Mouse (Mus musculus) R1 (cell line): ENCODE measurements around the gene Slc7a3.

Experiments
- DNase-seq: peaks from one replicate; pipeline ENCODE4 v3.0.0-alpha.2; 2018; ENCODE audit warnings: low read depth, low spot score

Slc7a3 gene

DNA sequence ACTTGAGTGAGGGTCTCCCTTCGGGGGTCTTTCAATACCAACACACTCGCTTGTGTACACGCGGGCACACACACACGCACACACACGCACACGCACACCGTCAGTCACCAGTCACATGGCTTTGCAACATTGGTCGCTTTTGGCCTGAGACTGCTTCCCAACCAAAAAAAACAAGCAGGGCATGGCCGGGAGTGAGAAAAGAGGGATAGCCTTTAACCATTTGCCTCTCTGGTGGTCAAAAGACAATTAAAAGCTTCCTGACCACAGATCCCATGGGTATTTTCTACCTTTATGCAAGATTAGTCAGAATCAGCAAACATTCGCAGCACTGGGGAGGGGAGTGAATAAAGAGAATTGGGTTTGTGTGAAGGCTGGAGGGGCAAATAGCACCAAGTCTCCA is at the start of gene Slc7a3:
Gene Slc7a3, minus strand, starts transcription at position 101 of the 400 bp plus-strand sequence.
- no peak for DNase-seq

DNA sequence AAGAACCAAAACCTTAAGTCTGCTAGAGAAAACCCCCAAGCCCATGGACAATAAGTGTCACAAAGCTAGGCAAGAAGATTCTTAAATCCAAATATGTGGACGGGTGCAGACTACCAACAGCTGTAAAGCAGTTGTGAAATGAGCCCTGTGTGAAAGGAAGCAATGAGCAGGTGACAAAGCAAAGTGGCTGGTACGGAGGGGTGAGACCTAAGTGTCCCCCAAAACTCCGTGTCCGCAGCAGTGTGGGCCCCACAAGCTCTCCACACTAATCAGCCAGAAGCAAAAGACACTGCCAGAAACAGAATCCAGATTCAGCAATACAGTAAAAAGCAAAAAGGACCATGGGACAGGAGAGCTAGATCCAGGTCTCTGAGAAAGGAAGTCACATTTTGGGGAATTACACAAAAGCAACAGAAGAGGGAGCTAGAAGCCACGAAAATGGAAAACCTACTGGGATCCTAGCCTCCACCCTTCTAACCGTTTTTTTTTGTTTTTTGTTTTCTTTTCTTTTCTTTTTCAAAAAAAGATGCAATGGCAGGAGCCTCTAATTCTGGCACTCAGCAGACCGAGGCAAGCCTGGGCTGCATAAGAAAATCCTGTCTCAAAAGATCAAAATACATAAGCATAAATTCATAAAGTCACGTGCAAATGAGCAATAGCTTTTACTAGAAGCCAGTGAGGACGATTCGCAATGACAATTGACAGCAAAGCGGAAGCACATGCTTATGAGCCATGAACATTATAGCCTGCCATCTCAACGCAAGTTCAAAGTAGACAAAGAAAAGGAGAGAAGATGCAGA is 46.4 kb upstream of the Slc7a3 start:
- DNase-seq, result peak; percentile 37

DNA sequence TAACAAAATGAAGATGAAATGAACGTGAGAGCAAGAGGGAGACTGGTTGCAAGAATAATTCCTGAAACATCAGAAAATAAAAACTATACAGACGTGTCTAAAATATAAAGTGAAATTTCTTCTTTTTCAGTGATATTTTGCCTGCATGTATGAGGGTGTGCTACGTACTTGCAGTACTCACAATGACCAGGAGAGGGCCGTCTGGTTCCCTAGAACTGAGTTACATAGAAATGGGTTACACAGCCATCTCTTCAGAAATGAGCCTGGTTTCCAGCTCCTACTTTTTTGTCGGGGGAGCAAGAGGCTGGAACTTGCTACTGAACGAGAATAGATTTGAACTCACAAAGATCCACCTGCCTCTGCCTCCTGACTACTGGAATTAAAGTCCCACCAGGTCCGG is 45.2 kb upstream of the Slc7a3 start:
- DNase-seq, result peak; percentile 56

DNA sequence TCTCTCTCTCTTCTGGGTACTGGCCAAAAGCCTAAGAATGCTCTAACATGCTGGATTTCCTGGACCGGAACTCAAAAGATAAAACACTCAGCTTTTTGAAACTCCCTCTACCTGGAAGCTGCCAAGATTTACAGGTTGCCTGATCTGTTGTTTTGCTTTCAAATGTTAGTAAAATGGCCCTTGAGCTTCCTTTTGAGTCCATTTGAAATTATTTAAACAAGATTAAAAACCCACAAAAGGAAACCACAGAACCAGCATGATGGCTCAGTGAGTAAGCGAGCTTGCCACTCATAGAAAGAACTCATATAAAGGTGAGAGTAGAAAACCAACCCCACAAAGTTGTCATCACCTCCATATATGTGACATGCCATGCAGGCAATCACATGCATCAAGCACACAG is 42.7 kb upstream of the Slc7a3 start:
- DNase-seq, result no peak

DNA sequence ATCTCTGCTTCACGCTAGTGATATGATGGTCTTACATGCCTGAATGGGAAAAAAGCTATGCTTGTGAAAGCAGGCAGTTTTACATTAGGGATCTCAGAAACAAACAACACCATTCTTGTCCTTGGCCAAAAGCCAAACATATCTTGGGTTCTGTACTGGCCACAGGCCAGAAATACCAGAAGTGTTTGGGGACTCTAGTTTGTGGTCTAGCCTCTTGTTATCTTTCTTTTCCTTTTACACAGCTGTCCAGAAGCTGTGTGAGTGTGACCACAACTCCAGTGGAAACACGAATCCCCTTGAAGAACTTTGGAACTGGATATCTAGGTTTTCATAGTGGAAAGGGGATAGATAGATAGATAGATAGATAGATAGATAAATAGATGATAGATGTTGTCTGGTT is 41.2 kb upstream of the Slc7a3 start:
- DNase-seq, result no peak

DNA sequence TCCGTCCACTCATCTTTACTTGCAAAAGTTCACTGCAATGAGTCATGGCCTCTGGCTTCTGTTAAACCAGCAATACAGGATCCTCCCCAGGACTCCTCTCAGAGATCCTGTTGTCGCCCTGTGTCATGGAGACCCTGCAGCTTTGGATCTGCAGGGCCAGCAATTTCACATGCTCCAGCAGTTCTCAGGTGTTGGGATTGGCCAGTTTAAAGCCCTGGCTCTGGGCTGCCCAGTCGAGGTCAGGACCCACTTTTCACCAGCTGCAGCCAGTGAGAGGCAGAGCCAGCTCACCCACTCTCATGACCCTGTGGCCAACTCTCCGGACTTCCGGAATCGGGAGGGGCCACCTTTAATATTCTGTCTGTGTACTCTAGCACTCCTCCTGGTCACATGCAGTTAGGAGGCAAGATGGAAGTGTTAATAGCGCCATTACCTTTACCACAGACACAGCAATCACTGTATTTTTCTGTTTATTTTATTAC is 40.7 kb upstream of the Slc7a3 start:
- DNase-seq, result peak; percentile 31

DNA sequence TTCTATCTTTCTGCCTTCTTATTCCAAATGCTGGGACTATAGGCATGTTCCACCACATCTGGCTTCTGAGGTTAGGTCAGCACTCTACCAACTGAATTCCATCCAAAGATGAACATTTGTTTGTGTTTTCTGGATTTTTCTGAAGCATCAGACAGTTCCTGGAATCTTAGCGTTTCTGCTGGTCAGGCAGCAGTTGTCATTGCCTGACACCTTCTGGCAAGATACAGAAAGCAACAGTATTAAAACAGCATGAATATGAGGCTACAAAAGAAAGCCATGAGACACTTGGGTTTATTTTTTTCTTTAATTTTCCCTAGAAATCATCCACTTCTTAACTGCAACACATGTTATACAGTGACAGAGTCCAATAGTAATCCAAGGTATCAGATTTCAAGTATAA is 34.7 kb upstream of the Slc7a3 start:
- no peak for DNase-seq

DNA sequence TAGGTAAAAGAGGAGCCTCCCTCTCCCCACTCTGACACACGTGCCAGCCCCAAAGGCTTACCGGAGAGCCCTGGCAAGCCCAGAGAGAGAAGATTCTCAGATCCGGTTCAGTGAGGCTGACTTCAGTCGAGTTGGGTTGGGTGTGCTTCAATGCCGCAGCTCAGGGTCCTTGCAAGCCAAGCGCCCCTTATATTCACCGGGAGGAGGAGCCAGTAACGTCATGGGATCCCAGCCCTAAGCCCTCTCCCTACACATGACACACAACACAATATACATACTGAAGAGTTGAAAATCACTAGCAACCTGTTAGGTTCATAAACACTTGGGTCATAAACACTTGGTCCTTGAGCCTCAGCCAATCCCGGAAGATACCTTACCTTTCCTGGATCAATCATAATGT is 609 bp downstream of the Slc7a3 start:
- DNase-seq, result peak; percentile 70

DNA sequence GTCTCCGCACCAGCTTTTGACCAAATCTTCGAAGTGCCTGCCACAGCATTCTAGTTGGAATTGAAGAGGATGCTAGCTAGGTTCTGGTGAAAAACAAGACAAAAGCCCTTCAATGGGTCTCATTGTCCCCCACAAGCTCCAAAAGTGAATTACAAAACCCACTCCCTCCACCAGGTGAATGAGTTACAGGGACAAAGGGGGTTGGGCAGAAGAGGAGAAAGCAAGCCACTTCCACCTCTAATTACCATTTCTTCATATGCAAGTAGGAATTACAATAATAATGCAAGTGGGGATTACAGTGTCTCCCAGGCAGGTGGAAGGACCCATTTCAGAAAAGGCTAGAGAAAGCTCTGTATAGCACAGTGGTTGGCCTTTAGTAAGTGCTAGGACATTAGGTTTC is 1.6 kb downstream of the Slc7a3 start:
- DNase-seq, result peak; percentile 95

DNA sequence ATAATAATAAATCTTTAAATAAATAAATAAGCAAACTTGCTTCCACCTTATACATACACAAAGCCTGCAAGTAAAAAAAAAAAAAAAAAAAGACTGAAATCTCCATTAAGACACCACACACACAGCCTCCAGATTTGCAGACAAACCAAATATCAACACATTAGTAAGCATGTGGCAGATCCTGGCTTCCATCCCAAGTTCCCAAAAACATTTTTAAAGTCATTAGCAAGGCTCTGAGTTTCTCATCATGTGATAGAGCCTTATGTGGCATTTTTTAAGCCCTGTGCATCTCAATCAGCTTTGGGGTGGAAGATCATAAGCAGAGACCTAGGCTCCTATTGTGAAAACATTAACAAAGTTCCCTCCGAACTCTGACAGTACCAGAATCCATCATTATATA is 20.6 kb downstream of the Slc7a3 start:
- DNase-seq, result no peak

DNA sequence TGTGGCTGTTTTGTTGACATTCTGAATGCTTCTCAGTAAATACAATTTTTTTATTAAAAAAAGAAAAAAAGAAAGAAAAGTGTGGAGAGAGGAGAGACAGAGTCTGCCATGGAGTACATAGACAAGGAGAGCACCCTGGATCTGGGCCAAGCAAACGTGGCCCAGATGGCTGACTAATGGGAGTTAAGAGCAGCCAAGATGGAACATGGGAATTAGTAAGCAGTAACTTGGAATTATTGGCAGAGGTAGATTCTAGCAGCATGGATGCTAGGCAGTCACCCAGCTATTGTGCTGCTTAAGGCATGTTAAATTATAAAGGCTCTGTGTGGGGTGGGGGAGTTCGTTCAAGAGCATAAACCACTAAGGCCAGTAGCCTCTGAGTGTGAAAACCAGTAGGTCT is 22.3 kb downstream of the Slc7a3 start:
- no peak for DNase-seq

DNA sequence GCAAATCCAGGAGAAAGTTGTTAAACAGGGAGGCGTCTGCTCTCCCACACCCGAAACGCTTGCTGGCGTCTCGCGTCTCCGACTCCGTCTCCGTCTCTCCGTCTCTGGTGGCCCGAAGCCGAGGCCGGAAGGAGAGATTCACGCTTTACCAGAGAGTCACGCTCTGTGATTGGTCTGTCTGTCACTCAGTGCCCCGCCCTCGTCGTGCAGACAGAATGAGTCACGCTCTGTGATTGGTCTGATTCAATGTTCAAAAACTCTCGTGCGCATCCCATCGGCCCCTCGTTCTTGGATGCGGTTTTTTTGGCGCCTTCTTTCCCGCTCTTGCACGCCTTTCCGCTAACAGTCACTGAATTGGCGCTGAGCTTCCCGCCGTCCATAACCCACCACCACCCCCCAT is 26.3 kb downstream of the Slc7a3 start, which contains the start of gene Tex11:
Gene Tex11, minus strand, starts transcription at position 127 of the 400 bp plus-strand sequence.
- peak; percentile 81 for DNase-seq
